Mouse (Mus musculus): ENCODE results near the gene Dync1li1.

GRCm38 (mm10) chr9:114768066-114768465 lies 79.5 kb downstream of the Dync1li1 start:
- TF ChIP-seq TAL1 (IDR thresholded peaks at IDR 0.05; ENCODE audit: low read length) (no peak), GATA1 (IDR thresholded peaks at IDR 0.05; ENCODE audit: low read length) (no peak)

Data from erythroblast, embryonic 14.5 days (primary cell).